Mouse (Mus musculus) inflammation-experienced regulatory T-cells, adult 6 months (primary cell): ENCODE measurements around the gene Lamb1. TPM values are rescaled to one million over a fixed set of nuclear protein-coding genes. Genes with fewer than 3 reads are reported as not detected.

Experiments used
- ATAC-seq: one replicate; pipeline ENCODE4 v1.8.0; 2017
- polyA plus RNA-seq, 3 experiments: library from polyadenylated mRNA; unstranded; fragments of 100-300 nt; shearing (Covaris generic); gene quantifications; one replicate each; pipeline ENCODE4 v1.2.1; 2017

The Lamb1 gene
- polyA plus RNA-seq, 3 experiments from 2014 or later: not detected

DNA sequence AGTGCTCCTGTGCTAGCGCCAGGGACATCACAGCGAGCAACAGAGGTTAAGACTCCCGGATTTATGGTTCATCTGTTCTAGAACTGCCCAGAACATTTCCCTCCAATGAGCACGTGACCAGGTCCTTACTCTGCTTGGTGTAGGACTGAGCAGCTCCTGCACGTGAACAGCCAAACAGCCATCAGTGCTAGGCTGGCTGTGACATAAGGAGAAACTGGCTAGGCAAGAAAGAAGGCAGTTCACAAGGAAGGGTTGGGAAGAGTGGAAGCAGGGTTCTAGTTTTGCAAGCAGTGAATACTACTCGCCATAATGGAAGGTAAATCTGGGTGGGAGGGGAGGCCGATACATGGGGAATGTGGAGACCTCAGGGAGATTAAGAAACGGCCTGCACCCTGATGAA, 10.1 kb upstream of the Lamb1 start:
- no peak for ATAC-seq

DNA sequence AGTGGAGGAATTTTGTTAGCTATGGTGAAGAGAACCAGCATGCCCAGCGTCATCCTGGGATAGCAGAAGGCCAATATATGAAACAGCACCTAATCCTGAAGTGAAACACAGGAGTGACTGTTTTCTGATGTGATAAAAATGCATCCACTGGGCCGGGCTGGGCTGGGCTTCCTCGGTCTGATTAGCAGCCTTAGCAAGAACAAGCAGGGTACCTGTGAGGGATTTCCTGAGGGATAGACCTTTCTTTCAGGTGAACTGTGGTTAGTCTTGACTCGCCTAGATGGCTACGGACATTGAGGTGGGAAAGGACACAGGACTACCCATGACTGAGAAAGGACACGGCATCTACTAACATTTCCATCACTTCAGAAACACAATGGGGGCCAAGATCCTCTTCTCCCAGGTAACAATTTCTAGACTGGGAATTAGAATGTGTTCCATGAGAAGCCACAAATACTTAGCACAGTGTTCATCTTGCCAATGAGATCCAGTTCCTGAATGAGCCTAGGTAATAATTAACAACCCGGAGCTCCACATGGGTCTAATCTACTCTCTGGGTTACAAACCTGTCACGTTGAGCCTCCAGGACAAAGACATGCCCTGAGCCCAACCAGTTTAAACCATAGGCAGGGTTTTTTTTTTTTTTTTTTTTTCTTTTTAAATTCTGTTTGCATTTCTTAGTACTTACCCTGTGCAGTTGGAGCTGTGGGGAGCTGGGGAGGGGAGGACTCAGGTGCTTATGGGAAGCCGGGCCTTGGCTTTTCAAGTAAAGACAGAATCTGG, 8.7 kb upstream of the Lamb1 start:
- no peak for ATAC-seq

DNA sequence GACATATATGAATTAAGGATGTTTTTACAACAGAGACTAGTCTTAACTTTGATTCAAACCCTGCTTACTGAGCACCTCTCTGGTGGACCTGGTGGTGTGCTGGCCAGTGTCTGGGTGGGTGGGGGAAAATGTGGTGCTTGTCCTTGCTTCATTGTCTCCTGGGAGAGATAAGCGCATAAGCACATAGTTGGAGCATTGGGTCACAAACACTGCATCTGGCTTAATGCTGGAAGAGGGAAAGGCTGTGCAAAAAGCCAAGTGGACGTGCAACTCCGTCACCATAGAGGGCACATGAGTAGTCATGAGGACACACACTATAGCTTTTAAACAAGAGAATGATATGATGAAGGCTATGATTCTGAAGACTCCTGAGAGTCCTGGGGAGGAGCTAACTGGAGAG, 3.2 kb upstream of the Lamb1 start:
- ATAC-seq: no peak

DNA sequence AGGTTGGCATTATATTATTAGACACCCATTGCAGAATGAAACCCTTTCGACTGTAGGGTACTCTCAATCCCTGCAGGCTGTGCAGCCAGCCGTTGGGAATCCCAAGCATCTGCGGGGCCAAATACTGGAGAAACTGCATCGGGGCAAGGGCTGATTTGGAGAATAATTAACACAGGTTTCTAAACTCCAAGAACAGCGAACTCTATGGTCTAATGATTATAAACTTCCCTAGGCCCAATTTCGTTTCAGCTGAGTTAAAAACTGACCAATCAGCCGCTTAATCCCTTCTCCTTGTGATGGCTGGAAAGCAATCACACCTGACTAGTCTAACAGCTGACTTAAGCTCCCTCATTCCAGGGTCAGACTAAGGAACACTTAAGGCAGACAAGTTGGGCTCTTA, 1.1 kb upstream of the Lamb1 start:
- ATAC-seq: no peak

DNA sequence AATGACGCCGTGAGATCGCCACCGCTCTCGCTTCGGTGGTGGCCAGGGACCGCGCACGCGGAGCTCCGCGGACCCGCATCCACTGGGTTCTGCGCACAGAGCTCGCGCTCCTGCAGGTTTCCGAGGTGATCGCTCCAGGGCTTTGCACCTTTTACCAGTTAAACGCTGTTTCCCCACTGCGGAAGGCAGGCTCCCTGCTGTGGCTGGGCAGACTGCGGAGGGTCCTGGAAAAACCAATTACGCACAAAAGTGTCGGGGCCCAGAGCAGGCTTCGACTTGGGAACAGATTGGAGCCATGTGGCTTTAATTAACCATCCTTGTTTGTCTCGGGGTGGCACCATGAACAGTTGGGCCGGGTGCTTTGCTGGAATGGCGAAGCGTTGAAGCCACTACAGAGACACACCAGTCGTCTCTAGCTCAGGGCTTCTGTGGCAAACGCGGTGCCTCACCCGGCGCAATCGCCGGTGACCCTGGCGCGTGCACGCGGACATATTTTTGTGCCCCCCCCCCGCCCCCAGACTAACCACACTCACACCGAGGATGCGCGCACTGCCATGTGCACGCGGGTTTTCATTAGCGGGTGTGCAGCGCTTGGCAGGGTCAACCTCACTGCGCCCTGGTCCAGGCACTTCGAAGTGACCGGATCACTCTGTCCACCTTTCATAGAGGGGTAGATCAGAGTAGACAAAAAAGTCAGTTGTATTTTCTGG, 843 bp downstream of the Lamb1 start:
- no peak for ATAC-seq

DNA sequence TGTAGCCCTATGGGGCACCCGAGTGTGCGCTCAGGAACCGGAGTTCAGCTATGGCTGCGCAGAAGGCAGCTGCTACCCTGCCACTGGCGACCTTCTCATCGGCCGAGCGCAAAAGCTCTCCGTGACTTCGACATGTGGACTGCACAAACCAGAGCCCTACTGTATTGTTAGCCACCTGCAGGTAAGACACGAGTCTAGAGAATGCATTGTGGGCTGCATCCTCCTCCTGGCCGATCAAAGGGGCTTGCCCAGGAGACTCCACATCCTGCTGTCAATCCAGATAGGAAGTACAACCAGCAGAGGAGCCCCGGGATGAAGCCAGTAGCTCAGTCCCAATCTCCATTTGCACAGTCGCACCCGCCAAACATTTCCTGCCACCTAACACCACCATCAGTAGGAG, 1.7 kb downstream of the Lamb1 start:
- ATAC-seq: no peak

DNA sequence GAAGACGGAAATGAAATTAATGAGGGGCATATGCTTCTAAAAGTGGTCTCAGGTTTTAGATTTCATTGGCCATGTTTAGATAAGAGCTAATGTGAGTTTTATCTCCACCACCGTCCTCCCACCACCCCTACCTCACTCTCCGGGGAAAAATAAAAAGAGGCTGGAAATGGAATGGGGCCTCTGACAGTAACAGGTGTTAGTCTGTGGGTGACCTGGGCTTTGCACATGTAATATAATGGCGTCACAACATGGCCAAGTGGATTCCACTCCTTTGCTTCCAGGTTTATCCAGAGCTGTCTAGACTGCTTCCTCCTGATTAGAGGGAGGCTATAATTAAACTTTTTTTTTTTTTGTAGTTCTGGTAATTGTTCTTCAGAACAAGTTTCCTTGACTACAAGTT, 2.3 kb downstream of the Lamb1 start:
- ATAC-seq: no peak

DNA sequence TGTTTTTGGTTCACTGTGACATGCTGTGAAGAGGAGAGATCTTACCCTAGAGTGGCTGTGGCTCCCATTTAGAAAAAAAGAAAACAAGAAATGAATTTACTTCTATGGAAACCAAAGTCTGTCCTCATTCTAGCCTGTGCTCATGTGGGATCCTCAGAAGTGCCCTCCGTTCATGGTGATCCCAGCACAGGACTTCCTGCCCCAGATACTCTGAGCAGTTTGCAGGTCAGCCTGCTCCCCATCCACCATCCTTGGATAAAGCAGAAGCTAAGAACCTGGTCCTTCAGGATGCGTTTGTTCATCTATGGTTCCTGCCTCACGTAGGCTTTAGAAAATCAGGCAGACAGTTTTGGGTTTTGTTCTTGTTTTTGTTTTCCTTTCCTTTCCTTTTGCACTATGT, 3.3 kb downstream of the Lamb1 start:
- no peak for ATAC-seq

DNA sequence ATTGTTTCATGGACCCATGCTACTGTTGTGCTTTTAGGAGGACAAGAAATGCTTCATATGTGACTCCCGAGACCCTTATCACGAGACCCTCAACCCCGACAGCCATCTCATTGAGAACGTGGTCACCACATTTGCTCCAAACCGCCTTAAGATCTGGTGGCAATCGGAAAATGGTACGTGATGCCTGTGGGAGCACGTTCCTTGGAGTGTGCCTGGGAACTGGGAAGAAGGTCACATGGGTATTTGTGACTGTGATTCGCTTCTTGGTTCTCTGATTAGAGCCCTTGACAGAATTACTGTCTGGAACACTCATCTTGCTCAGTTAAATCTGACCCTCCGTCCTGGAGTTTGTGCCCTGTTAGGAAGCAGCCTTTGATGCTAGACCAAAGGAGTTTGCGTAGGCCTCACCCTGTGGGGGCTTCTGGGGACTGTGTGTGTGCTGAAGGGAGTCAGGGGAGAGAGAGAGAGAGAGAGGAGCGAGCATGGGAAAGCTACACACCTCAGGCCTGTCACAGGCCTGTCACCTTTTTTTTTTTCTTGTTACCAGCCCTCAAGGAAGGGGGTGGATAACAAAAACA, 4.1 kb downstream of the Lamb1 start:
- ATAC-seq: no peak

DNA sequence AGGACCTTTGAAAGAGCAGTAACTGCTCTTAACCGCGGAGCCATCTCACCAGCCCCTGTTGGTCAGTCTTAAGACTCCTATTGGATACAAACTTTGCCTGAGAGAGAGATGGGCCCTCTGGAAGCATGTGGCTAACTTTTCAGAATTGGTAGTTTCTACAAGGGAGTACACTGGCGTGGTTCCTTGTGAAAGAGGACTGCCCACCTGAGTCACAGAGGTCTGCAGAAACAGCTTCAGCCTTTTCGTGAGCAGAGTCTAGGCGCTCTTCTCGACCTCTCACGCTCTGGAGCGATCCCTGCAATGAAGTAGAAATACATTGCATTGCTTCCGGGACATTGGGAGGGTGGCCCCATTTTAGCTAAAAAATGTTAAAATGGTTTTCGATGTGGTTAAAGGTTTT, 5.3 kb downstream of the Lamb1 start:
- no peak for ATAC-seq

DNA sequence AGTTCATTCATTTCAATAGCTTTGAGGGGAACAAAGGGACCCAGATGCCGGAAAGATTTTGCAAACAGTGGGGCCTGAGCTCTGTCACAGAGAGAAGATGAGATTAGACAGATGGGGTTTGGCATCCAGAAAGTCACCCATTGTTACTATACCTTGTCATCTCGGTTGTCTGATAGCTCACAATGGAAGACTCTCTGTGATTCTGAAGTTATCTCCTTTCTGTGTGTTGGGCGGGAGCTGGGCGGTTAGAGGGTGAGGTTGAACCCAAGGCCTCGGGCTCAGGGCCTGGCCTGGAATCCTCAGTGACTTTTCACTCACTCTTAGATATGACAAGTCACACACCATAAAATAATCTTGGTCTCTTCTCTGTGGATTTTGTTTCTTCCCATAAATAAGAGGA, 5.7 kb downstream of the Lamb1 start:
- no peak for ATAC-seq

DNA sequence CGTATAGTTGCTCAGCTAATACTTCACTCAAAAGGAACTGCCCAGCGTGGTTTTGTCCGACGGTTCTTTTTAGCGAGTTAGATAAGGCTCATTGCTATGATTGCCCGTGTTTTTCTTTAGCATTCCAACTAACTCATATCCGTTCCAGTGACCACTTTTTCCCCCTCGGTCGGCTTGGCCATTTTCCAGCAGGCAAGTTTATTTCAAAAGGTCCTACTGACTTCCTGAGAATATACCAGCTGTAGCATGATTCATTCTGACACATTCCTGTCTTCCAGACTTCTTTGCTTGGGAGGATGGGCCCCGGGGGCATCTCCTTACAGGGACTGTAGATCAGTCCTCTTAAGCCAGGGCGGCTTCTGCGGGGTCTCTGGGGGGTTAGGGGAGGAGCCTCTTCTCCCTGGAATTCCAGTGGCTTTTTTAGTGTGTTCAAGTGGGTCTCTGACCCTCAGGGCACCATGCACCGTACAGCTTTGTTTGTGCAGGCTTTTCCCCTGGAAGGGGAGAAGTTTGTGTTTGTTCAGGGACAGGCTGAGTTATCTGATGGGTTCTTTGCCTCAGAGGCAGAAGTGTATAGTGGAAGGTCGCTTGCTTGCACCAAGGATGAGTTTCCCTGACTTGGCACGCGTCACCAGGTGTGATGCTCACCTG, 6.5 kb downstream of the Lamb1 start:
- ATAC-seq: no peak

DNA sequence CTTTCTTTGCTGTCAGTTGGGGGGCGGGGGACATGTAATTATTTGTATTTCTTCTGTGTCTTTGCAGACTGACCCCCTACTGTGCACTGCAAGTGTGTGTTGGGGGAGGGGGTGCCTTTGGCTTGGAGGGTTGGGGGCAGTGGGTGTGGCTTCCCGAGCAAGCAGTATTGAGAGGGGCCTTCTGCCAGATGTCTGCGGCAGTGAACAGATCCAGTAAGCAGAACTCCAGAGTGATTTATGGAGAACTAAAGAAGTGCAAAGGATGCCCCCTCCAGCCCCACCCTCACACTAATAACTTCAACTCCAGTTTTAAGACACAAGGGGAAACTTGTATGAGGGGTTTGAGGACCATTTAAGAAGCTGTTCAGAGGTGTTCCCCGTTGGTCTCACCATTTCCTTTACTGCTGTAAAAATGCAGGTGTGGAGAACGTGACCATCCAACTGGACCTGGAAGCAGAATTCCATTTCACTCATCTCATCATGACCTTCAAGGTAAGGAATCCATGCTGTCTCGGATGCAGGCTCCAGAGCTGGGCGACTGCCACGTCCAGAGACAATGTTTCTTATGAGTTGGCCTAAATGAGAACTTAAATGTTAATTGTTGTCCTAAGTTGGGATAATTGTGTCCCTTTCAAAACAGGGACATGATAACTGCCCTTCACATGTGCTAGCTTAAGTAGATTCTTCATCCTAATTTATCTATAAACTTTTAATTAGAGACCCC, 7.1 kb downstream of the Lamb1 start:
- no peak for ATAC-seq

DNA sequence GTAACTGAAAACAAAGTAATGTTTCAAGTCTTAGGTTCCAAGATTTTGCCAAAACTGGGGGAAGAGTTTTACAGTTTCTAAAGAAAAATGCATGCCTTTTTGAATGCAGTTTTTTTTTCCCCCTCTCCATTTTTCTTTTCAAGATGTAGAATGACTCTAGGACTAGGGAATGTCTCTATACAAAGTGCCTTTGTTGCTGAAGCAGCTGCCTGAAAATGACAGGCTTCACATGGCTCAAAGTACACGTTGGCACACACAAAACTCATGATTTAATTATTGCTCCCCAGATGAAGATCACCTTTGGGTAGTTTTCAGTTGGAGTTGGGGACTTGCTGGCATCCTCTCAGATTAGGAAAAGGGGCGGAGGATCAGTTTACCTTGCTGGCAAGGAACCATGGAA, 7.8 kb downstream of the Lamb1 start:
- ATAC-seq: no peak

DNA sequence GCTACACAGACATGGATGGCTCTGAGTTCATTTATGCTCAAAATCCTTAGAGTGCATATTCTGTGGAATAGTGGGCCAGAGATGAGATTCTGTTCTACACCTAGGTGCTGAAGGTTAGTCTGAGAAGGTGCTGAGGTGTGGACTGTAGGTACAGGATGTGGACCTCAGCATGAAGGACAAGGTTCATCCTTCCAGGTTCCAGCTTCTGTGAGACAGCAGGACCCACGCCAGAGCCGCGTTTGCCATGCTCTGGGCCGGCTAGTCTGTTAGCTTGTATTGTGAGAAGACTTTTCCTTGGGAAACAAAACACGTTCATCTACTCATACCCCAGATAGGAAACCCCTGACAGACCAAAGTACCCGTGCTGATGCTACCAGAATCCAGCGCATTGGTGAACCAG, 8.6 kb downstream of the Lamb1 start:
- ATAC-seq: no peak

DNA sequence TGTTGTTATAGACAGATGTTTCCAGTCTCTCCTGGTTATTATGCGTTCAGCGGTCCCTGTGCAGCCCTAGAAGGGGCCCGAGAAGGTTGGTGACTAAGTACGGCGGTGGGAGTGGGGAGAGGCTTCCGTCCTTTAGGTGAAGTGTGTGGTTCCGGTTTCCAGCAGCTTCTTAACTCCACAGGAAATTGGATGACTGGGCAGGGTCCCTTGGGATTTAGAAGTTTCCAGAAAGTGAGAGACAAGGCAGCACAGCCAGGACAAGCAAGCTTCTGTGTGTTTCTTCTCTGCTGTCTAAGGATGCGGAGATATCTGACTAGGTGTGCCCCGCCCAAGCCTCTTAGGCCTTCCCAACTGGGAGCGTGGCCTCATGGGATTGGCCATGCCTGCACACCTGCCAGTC, 10.4 kb downstream of the Lamb1 start:
- ATAC-seq: no peak

DNA sequence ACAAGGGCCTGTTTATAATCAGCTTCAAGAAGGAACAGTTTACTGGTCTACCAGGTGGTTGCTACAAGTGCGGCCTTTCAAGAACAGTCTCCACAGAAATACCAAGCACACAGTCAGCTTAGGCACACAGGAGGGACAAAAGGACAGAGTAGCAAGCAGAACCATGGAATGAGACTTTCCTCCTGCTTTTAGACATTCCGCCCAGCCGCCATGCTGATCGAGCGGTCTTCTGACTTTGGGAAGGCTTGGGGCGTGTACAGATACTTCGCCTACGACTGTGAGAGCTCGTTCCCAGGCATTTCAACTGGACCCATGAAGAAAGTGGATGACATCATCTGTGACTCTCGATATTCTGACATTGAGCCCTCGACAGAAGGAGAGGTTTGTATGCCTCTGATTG, 13.2 kb downstream of the Lamb1 start:
- ATAC-seq: no peak

DNA sequence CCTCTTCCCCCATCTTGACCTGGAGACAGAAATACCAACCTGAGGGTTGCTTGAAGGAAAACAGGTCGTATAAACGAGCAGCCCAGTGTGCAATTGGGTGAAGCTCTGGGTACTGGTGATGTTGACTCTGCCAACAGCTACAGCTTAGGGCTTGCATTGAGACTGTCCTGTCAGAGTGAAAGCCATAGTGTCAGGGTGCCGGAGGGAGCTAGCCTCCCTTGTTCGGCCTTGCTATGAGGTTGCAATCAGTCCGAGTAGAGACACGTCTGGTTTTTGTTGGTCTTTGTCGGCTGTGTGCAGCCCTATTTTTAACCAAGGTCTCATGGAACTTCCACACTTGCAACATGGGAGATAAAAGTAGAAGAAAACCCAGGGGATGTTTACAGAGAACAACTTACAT, 15.3 kb downstream of the Lamb1 start:
- no peak for ATAC-seq

DNA sequence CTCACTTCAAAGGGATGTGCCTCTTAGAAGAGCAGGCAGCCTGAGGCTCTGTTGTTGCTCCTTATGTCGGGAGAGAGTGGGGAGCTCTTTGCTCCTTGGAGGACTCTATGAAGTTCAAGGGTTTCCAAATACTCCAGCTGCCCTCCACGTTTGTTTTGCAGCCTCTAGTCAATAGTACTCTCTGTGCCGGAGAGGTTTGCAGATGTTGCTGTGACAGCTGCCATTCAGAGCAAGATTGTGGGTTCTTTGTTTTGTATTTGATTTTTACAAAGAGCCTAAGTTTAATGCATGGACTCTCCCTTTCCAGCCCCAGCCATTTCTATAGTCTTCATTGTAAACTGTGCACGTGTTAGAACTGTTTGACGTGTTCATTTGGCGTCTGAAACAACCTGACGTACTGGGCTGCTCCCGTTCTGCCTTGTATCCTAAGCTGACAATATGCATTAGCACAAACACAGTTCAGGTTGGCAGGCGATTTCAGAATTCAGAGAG, 16.1 kb downstream of the Lamb1 start:
- ATAC-seq: no peak

DNA sequence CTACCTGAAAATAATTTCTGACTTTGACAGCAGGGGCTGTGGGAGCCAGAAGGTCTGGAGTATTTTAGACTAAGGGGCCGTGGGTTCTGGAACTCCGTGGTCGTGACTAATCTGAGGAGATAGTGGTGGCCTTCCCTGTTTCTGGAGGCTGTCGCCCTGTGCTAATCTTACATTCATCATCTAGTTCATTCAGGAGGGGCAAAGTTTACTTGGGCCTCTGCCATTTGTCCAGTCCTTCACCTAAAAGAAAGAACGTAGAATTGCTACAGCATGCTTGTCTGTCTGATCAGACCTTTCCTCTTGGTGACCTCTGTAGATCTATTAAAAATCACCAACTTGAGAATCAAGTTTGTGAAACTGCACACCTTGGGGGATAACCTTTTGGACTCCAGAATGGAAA, 17.2 kb downstream of the Lamb1 start:
- ATAC-seq: no peak

DNA sequence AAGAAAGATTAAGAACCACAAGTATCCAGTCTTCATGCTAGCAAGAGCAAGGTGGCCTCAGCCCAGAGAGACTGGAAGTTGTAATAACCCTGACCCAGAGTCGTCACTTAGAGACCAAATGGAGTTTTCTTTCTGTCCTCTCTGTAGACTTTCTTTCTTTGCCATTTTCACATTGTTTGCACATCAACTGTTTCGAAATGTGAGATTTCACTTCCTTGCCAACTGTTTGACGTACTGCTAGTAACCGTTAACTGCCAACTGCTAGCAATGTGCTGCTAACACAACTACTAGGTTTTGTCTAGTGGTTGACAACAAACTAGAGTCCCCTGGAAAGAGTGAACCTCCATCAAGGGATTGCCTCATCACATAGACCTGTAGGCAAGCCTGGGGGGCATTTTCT, 18.1 kb downstream of the Lamb1 start:
- no peak for ATAC-seq

DNA sequence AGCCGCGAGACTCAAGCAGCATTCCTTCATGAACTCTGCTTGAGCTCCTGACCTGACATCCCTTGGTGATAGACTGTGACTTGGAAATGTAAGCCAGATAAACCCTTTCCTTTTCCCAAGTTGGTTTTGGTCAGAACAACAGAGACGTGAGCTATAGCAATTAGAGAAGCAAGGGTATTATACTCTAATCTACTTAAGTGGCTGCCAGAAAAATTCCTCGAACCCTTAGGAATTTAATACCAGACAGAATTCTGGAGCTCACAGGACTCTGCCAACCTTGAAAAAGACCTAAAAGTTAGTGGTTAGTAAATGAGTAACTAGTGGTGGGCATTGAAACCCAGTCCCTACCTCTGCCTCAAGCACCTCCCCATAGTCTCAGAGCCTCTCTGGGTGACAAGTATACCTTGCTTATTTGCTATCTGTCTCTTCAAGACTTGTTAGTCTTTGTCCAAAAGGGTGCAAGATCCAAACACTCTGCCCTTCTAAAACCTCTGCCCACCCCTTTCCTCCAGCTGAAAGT, 18.6 kb downstream of the Lamb1 start:
- ATAC-seq: no peak

DNA sequence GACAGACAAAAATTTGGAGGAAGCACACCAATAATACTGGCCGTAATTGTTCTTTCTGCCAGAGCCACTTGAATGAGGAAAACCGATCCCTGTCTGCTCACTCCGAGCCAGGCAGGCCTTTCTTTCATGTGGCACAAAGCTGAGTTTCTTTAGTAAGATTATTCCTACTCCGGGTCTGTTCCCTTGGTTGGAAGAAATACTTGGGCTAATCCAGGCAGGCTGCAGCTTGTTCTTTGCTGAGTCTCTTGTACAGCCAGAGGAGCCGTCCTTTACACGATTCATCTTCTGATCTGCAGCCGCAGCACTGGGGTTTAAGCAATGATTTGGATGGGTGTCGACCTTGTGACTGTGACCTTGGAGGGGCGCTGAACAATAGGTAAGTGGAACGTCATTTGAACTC, 24.0 kb downstream of the Lamb1 start:
- no peak for ATAC-seq
